Mouse (Mus musculus) CH12.LX (cell line): ENCODE results near the gene Myo1a. TPM values are rescaled to one million over a fixed set of nuclear protein-coding genes. Genes with fewer than 3 reads are reported as not detected.

Source experiments
- DNase-seq: peaks from one replicate; pipeline ENCODE4 v3.0.0-alpha.2; 2013; ENCODE audit errors: extremely low read depth
- H3K27ac ChIP-seq: 2 replicates; pipeline ENCODE4 v1.5.1; 2012; ENCODE audit warnings: low read depth, mild to moderate bottlenecking, control low read depth, moderate library complexity; ENCODE audit not compliant: insufficient read depth
- H3K27me3 ChIP-seq: replicated peaks from 2 replicates; pipeline ENCODE3; 2012; ENCODE audit warnings: inconsistent platforms
- H3K36me3 ChIP-seq, 2 experiments: replicated peaks in 1 of 2; 2 replicates each; pipeline versions ENCODE3 to v1.6.1; 2012; ENCODE audit warnings: inconsistent platforms in 1 of 2, low read length in 1 of 2, mild to moderate bottlenecking in 1 of 2, mixed read lengths in 1 of 2, moderate library complexity in 1 of 2; ENCODE audit not compliant: control insufficient read depth in 1 of 2, insufficient read depth in 1 of 2
- H3K4me1 ChIP-seq, 2 experiments: 2 replicates each; pipeline ENCODE4 v1.6.1; 2012; ENCODE audit warnings: inconsistent platforms in 1 of 2, moderate library complexity in 1 of 2; ENCODE audit not compliant: insufficient read depth in 2 of 2, control insufficient read depth in 1 of 2
- H3K4me2 ChIP-seq: 2 replicates; pipeline ENCODE4 v1.6.1; 2012; ENCODE audit warnings: low read depth, mild to moderate bottlenecking, control low read depth; ENCODE audit not compliant: poor library complexity, insufficient read depth, severe bottlenecking
- H3K4me3 ChIP-seq, 3 experiments: fragments of 150-350 bp in 1 of 3; sonication (generic) in 1 of 3; replicated peaks in 1 of 3; 2 replicates each; pipeline versions ENCODE3 to v1.5.1; 2011 to 2012; ENCODE audit warnings: low read depth in 2 of 3, low read length in 2 of 3, mild to moderate bottlenecking in 2 of 3, moderate library complexity in 2 of 3, control low read depth in 1 of 3, improper control_type of control experiment in 1 of 3, inconsistent platforms in 1 of 3, mixed read lengths in 1 of 3; ENCODE audit not compliant: poor library complexity in 1 of 3
- H3K79me2 ChIP-seq: replicated peaks from 2 replicates; pipeline ENCODE4 v1.6.1; 2012; ENCODE audit warnings: mild to moderate bottlenecking, moderate library complexity; ENCODE audit not compliant: control insufficient read depth, poor library complexity, insufficient read depth, severe bottlenecking; ENCODE audit errors: extremely low read depth
- H3K9ac ChIP-seq: 2 replicates; pipeline ENCODE4 v1.6.1; 2012; ENCODE audit warnings: low read depth, mild to moderate bottlenecking, control low read depth, moderate library complexity; ENCODE audit not compliant: insufficient read depth
- H3K9me3 ChIP-seq: replicated peaks from 2 replicates; pipeline ENCODE3; 2012; ENCODE audit warnings: low read length, inconsistent platforms, mixed read lengths
- BHLHE40 ChIP-seq: IDR thresholded peaks from 2 replicates; pipeline ENCODE4 v1.6.1; 2011; ENCODE audit warnings: mild to moderate bottlenecking, low read depth, low read length, improper control_type of control experiment
- EP300 ChIP-seq: IDR thresholded peaks from 2 replicates; pipeline ENCODE4 v1.6.1; 2011; ENCODE audit warnings: low read length, improper control_type of control experiment
- IRF4 ChIP-seq: IDR thresholded peaks from 2 replicates; pipeline ENCODE4 v1.6.1; 2014; ENCODE audit warnings: low read depth, mild to moderate bottlenecking, inconsistent platforms, low read length, improper control_type of control experiment
- MAX ChIP-seq: IDR thresholded peaks from 2 replicates; pipeline ENCODE4 v1.6.1; 2011; ENCODE audit warnings: low read length, improper control_type of control experiment
- PAX5 ChIP-seq: IDR thresholded peaks from 2 replicates; pipeline ENCODE4 v1.6.1; 2012; ENCODE audit warnings: low read length, inconsistent platforms, mixed read lengths
- RAD21 ChIP-seq: IDR thresholded peaks from 2 replicates; pipeline ENCODE4 v1.6.1; 2011; ENCODE audit warnings: low read depth, mild to moderate bottlenecking, low read length, improper control_type of control experiment, moderate library complexity
- RCOR1 ChIP-seq: conservative IDR thresholded peaks from 2 replicates; pipeline ENCODE4 v1.6.1; 2012; ENCODE audit warnings: low read depth, mild to moderate bottlenecking, inconsistent platforms, low read length, improper control_type of control experiment
- SIN3A ChIP-seq: IDR thresholded peaks from 2 replicates; pipeline ENCODE4 v1.6.1; 2012; ENCODE audit warnings: low read length, improper control_type of control experiment, inconsistent platforms
- TBP ChIP-seq: conservative IDR thresholded peaks from 2 replicates; pipeline ENCODE4 v1.6.1; 2011; ENCODE audit warnings: low read depth, low read length, improper control_type of control experiment
- USF2 ChIP-seq: conservative IDR thresholded peaks from 2 replicates; pipeline ENCODE4 v1.6.1; 2011; ENCODE audit warnings: low read depth, low read length, improper control_type of control experiment
- ZMIZ1 ChIP-seq: IDR thresholded peaks from 2 replicates; pipeline ENCODE4 v1.6.1; 2012; ENCODE audit warnings: low read depth, mild to moderate bottlenecking, inconsistent platforms, low read length, improper control_type of control experiment
- dilution Hi-C: fragments of 300-500 bp; cut with MboI; formaldehyde crosslinking; loops from 2 replicates; pipeline ENCODE4 v1.14.3; 2020; ENCODE audit warnings: low sequenced_read_pairs; ENCODE audit not compliant: extremely low pct_unique_long_range_greater_than_20kb, extremely low pct_ligation_motif_present
- in situ Hi-C: fragments of 300-500 bp; cut with MboI; formaldehyde crosslinking; loops from 3 replicates; pipeline ENCODE4 v1.14.3; 2019; ENCODE audit warnings: low sequenced_read_pairs, low pct_ligation_motif_present, low pct_unique_long_range_greater_than_20kb, mixed read lengths
- polyA plus RNA-seq: library from polyadenylated mRNA; unstranded; fragments of >175 nt; gene quantifications from 2 replicates; pipeline ENCODE4 v1.2.1, GENCODE M21; 2012; ENCODE audit warnings: low read depth; ENCODE audit not compliant: insufficient read length
- total RNA-seq, 2 experiments: library from RNA; depleted of rRNA; stranded (reverse); fragments of 300-350 nt in 1 of 2; fragments of >200 nt in 1 of 2; gene quantifications; 2 replicates each; pipeline ENCODE4 v1.2.3; 2012 to 2014

The Myo1a gene
- total and polyA plus RNA-seq, 3 experiments, result 0.08 to 2.3 (median 0.36) TPM

DNA sequence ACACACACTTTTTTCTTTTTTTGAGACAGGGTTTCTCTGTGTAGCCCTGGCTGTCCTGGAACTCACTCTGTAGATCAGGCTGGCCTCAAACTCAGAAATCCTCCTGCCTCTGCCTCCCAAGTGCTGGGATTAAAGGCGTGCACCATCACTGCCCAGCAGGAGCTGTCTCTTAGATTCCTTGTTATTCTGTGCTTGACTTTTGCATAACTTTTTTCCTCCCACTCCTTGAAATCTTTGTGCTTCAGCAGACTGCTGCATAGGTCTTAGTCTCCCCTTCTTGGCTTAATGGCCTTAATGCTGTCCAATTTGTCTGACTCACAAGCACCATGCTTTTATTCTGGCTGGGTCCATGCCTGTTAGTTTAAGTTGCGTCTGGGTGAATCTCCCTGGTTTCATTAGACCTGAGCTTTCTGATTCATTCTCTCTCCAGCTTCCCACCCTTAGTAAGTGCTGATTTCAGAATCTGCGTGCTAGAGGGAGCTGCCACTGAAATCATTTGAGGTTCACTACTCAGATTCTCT, 3.9 kb downstream of the Myo1a start:
- Histone ChIP-seq H3K9me3 (no peaks in the 10 kb centered on the region), H3K4me2 (no peak overlapping the region), H3K27me3 (no peaks in the 10 kb centered on the region), H3K4me3 (no peak overlapping the region)
- DNase-seq, result no peak
- TF ChIP-seq RAD21, result no peak
- TF ChIP-seq SIN3A, result no peak
- TF ChIP-seq TBP, result no peak
- TF ChIP-seq EP300, result no peak
- TF ChIP-seq MAX, result no peak
- TF ChIP-seq USF2, result no peak
- no peak for TF ChIP-seq BHLHE40
- no peak for TF ChIP-seq RCOR1
- no peak for TF ChIP-seq PAX5
- TF ChIP-seq, all 38 proteins: peak for 0
- in situ Hi-C loops (no loop called here), dilution Hi-C loops (no loop called here)
- H3K79me2 ChIP-seq, result no peaks in the 10 kb centered on the region
- no peaks in the 10 kb centered on the region for H3K36me3 ChIP-seq
- H3K4me1 ChIP-seq, result peaks cover 0 to 3% of the 10 kb centered on the region in 2 experiments; a peak in 1 of 4 replicates
- H3K27ac ChIP-seq, result no peak overlapping the region
- no peak overlapping the region for H3K9ac ChIP-seq

GRCm38 (mm10) chr10:127710331-127710730, 5.4 kb downstream of the Myo1a start:
- Histone ChIP-seq H3K36me3 (no peaks in the 10 kb centered on the region), H3K27me3 (no peaks in the 10 kb centered on the region), H3K27ac (no peak overlapping the region), H3K9ac (no peak overlapping the region), H3K9me3 (no peaks in the 10 kb centered on the region), H3K4me3 (no peak overlapping the region), H3K79me2 (no peaks in the 10 kb centered on the region), H3K4me1 (peaks cover 0 to 3% of the 10 kb centered on the region in 2 experiments; a peak in 1 of 4 replicates), H3K4me2 (no peak overlapping the region)
- no peak for TF ChIP-seq IRF4
- TF ChIP-seq PAX5, result no peak
- no peak for TF ChIP-seq ZMIZ1
- in situ Hi-C loops, result no loop called here
- dilution Hi-C loops, result no loop called here
- DNase-seq, result no peak

DNA sequence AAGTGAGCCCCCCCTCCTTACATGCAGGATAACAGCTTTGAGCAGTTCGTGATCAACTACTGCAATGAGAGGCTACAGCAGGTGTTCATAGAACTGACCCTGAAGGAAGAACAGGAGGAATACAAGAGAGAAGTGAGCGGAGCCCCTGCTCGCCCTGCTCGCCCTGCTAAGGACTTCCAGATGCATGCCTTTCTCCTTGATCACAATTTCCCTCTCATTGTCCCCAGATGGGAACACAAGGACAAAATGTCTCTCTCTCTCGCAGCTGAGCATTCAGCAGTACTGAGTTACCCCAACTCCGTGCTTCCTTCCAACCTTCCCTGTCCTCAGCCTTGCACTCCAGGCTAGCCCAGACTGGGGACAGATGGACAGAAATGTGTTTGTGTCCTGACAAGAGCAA, 7.8 kb downstream of the Myo1a start:
- dilution Hi-C loops, result no loop called here
- Histone ChIP-seq H3K4me2 (no peak overlapping the region), H3K36me3 (no peaks in the 10 kb centered on the region), H3K27ac (no peak overlapping the region), H3K79me2 (no peaks in the 10 kb centered on the region), H3K9ac (no peak overlapping the region), H3K27me3 (no peaks in the 10 kb centered on the region), H3K4me3 (no peak overlapping the region), H3K4me1 (peaks cover 0 to 3% of the 10 kb centered on the region in 2 experiments; a peak in 1 of 4 replicates), H3K9me3 (no peaks in the 10 kb centered on the region)
- DNase-seq, result no peak
- in situ Hi-C loops, result no loop called here
- TF ChIP-seq MAX, result no peak
